Mouse (Mus musculus): Measurements from ENCODE around the gene Klk7. TPM values are rescaled to one million over a fixed set of nuclear protein-coding genes. Genes with fewer than 3 reads are reported as not detected.

The Klk7 gene
- total and polyA plus RNA-seq, 3 experiments: 0.05 TPM; not detected in 2

- DNase-seq (ENCODE audit: low spot score): no peak
- Histone ChIP-seq H3K4me1 (ENCODE audit: insufficient read depth, low read depth, low read length) (no peaks in the 10 kb centered on the region), H3K4me3 (ENCODE audit: low read depth, low read length) (no peak overlapping the region), H3K36me3 (replicated peaks) (no peaks in the 10 kb centered on the region), H3K9me3 (replicated peaks) (peaks cover 3% of the 10 kb centered on the region), H3K27me3 (ENCODE audit: insufficient read depth, low read length) (no peaks in the 10 kb centered on the region)
- ATAC-seq (ENCODE audit: extremely low read depth, insufficient number of reproducible peaks, low FRiP score, poor library complexity, severe bottlenecking): no peak
- no peak for TF ChIP-seq TAL1 (conservative IDR thresholded peaks at IDR 0.05; ENCODE audit: low read depth, low read length)
- TF ChIP-seq POLR2AphosphoS5 (IDR thresholded peaks at IDR 0.05; ENCODE audit: insufficient replicate concordance, low read depth, low read length): no peak
- no peak for TF ChIP-seq GATA2 (IDR thresholded peaks at IDR 0.05; ENCODE audit: borderline replicate concordance, low read depth, low read length)
- TF ChIP-seq GATA1 (IDR thresholded peaks at IDR 0.05; ENCODE audit: borderline replicate concordance, low read length): no peak
- TF ChIP-seq CTCF (IDR thresholded peaks at IDR 0.05; ENCODE audit: low read depth, low read length): no peak
Observed at GRCm38 (mm10) chr7:43856307-43856706, 45.2 kb downstream of the Klk7 start.

- no peak for ATAC-seq (ENCODE audit: extremely low read depth, insufficient number of reproducible peaks, low FRiP score, poor library complexity, severe bottlenecking)
- no peak for TF ChIP-seq GATA1 (IDR thresholded peaks at IDR 0.05; ENCODE audit: borderline replicate concordance, low read length)
- no peak for TF ChIP-seq TAL1 (conservative IDR thresholded peaks at IDR 0.05; ENCODE audit: low read depth, low read length)
- TF ChIP-seq GATA2 (IDR thresholded peaks at IDR 0.05; ENCODE audit: borderline replicate concordance, low read depth, low read length): no peak
Observed at GRCm38 (mm10) chr7:43857501-43857900, 46.4 kb downstream of the Klk7 start.

GRCm38 (mm10) chr7:43860411-43860810 lies 49.3 kb downstream of the Klk7 start:
- Histone ChIP-seq H3K4me3 (ENCODE audit: low read depth, low read length) (no peak overlapping the region), H3K36me3 (replicated peaks) (no peaks in the 10 kb centered on the region), H3K27me3 (ENCODE audit: insufficient read depth, low read length) (no peaks in the 10 kb centered on the region), H3K9me3 (replicated peaks) (no peaks in the 10 kb centered on the region), H3K4me1 (ENCODE audit: insufficient read depth, low read depth, low read length) (no peaks in the 10 kb centered on the region)
- DNase-seq (ENCODE audit: low spot score) (no peak), ATAC-seq (ENCODE audit: extremely low read depth, insufficient number of reproducible peaks, low FRiP score, poor library complexity, severe bottlenecking) (no peak)
- no peak for TF ChIP-seq GATA1 (IDR thresholded peaks at IDR 0.05; ENCODE audit: borderline replicate concordance, low read length)
- TF ChIP-seq TAL1 (conservative IDR thresholded peaks at IDR 0.05; ENCODE audit: low read depth, low read length): no peak
- no peak for TF ChIP-seq GATA2 (IDR thresholded peaks at IDR 0.05; ENCODE audit: borderline replicate concordance, low read depth, low read length)
- no peak for TF ChIP-seq POLR2AphosphoS5 (IDR thresholded peaks at IDR 0.05; ENCODE audit: insufficient replicate concordance, low read depth, low read length)
- TF ChIP-seq CTCF (IDR thresholded peaks at IDR 0.05; ENCODE audit: low read depth, low read length): no peak

More at GRCm38 (mm10) chr7:43857501-43857900, 46.4 kb downstream of the Klk7 start:
- H3K4me3 ChIP-seq (ENCODE audit: low read depth, low read length): no peak overlapping the region
- H3K9me3 ChIP-seq (replicated peaks): peaks cover under 1% of the 10 kb centered on the region
- no peak for DNase-seq (ENCODE audit: low spot score)
- no peaks in the 10 kb centered on the region for H3K4me1 ChIP-seq (ENCODE audit: insufficient read depth, low read depth, low read length)
- no peaks in the 10 kb centered on the region for H3K36me3 ChIP-seq (replicated peaks)
- no peaks in the 10 kb centered on the region for H3K27me3 ChIP-seq (ENCODE audit: insufficient read depth, low read length)

Other genes with a start within 250 kb of the Klk7 start
Only the 20 nearest of the 23 such genes appear.
- gene Zfp819, start 204.1 kb upstream of the Klk7 start, total RNA-seq (2014; fragmentation: Nextera tagmentation): not detected in 2 replicates
- 0.05 TPM in 1 of 2 replicates, not detected in the other for gene Zfp819, start 204.1 kb upstream of the Klk7 start, total RNA-seq (2017)
- gene Zfp819, start 204.1 kb upstream of the Klk7 start, polyA plus RNA-seq (2012): not detected in 2 replicates
- gene Ceacam18, start 176.6 kb upstream of the Klk7 start, total RNA-seq (2014; fragmentation: Nextera tagmentation): not detected in 2 replicates
- gene Ceacam18, start 176.6 kb upstream of the Klk7 start, total RNA-seq (2017): 0.16 and 0.29 TPM in 2 replicates
- not detected in 2 replicates for gene Ceacam18, start 176.6 kb upstream of the Klk7 start, polyA plus RNA-seq (2012)
- 1.2 TPM in 1 of 2 replicates, not detected in the other for gene Siglece, start 151.1 kb upstream of the Klk7 start, total RNA-seq (2014; fragmentation: Nextera tagmentation)
- gene Siglece, start 151.1 kb upstream of the Klk7 start, total RNA-seq (2017): 0.05 TPM in 1 of 2 replicates, not detected in the other
- not detected in 2 replicates for gene Siglece, start 151.1 kb upstream of the Klk7 start, polyA plus RNA-seq (2012)
- 2.5 and 2.7 TPM in 2 replicates for gene Ctu1, start 139.3 kb upstream of the Klk7 start, total RNA-seq (2014; fragmentation: Nextera tagmentation)
- 6.5 and 8.6 TPM in 2 replicates for gene Ctu1, start 139.3 kb upstream of the Klk7 start, total RNA-seq (2017)
- gene Ctu1, start 139.3 kb upstream of the Klk7 start, polyA plus RNA-seq (2012): 14.9 and 20.9 TPM in 2 replicates
- gene Klk14, start 120.9 kb upstream of the Klk7 start, total RNA-seq (2014; fragmentation: Nextera tagmentation): not detected in 2 replicates
- not detected in 2 replicates for gene Klk14, start 120.9 kb upstream of the Klk7 start, total RNA-seq (2017)
- gene Klk14, start 120.9 kb upstream of the Klk7 start, polyA plus RNA-seq (2012): not detected in 2 replicates
- not detected in 2 replicates for gene Klk13, start 98.7 kb upstream of the Klk7 start, total RNA-seq (2014; fragmentation: Nextera tagmentation)
- 0.27 TPM in 1 of 2 replicates, not detected in the other for gene Klk13, start 98.7 kb upstream of the Klk7 start, total RNA-seq (2017)
- not detected in 2 replicates for gene Klk13, start 98.7 kb upstream of the Klk7 start, polyA plus RNA-seq (2012)
- gene Klk12, start 42.4 kb upstream of the Klk7 start, total RNA-seq (2014; fragmentation: Nextera tagmentation): not detected in 2 replicates
- gene Klk12, start 42.4 kb upstream of the Klk7 start, total RNA-seq (2017): not detected in 2 replicates
- gene Klk12, start 42.4 kb upstream of the Klk7 start, polyA plus RNA-seq (2012): not detected in 2 replicates
- gene Klk11, start 36.7 kb upstream of the Klk7 start, total RNA-seq (2014; fragmentation: Nextera tagmentation): not detected in 2 replicates
- gene Klk11, start 36.7 kb upstream of the Klk7 start, total RNA-seq (2017): not detected in 2 replicates
- not detected in 2 replicates for gene Klk11, start 36.7 kb upstream of the Klk7 start, polyA plus RNA-seq (2012)
- gene Klk10, start 30.3 kb upstream of the Klk7 start, total RNA-seq (2014; fragmentation: Nextera tagmentation): not detected in 2 replicates
- gene Klk10, start 30.3 kb upstream of the Klk7 start, total RNA-seq (2017): not detected in 2 replicates
- gene Klk10, start 30.3 kb upstream of the Klk7 start, polyA plus RNA-seq (2012): not detected in 2 replicates
- not detected in 2 replicates for gene Klk9, start 19.4 kb upstream of the Klk7 start, total RNA-seq (2014; fragmentation: Nextera tagmentation)
- 0.06 TPM in 1 of 2 replicates, not detected in the other for gene Klk9, start 19.4 kb upstream of the Klk7 start, total RNA-seq (2017)
- not detected in 2 replicates for gene Klk9, start 19.4 kb upstream of the Klk7 start, polyA plus RNA-seq (2012)
- not detected in 2 replicates for gene Klk8, start 13.7 kb upstream of the Klk7 start, total RNA-seq (2014; fragmentation: Nextera tagmentation)
- not detected in 2 replicates for gene Klk8, start 13.7 kb upstream of the Klk7 start, total RNA-seq (2017)
- not detected in 2 replicates for gene Klk8, start 13.7 kb upstream of the Klk7 start, polyA plus RNA-seq (2012)
- not detected in 2 replicates for gene Klk6, start 13.2 kb downstream of the Klk7 start, total RNA-seq (2014; fragmentation: Nextera tagmentation)
- gene Klk6, start 13.2 kb downstream of the Klk7 start, total RNA-seq (2017): 0.05 TPM in 1 of 2 replicates, not detected in the other
- not detected in 2 replicates for gene Klk6, start 13.2 kb downstream of the Klk7 start, polyA plus RNA-seq (2012)
- gene Klk5, start 30.7 kb downstream of the Klk7 start, total RNA-seq (2014; fragmentation: Nextera tagmentation): not detected in 2 replicates
- 0.11 TPM in 1 of 2 replicates, not detected in the other for gene Klk5, start 30.7 kb downstream of the Klk7 start, total RNA-seq (2017)
- gene Klk5, start 30.7 kb downstream of the Klk7 start, polyA plus RNA-seq (2012): not detected in 2 replicates
- not detected in 2 replicates for gene Klk4, start 69.9 kb downstream of the Klk7 start, total RNA-seq (2014; fragmentation: Nextera tagmentation)
- gene Klk4, start 69.9 kb downstream of the Klk7 start, total RNA-seq (2017): not detected in 2 replicates
- not detected in 2 replicates for gene Klk4, start 69.9 kb downstream of the Klk7 start, polyA plus RNA-seq (2012)
- gene Klk15, start 122.4 kb downstream of the Klk7 start, total RNA-seq (2014; fragmentation: Nextera tagmentation): not detected in 2 replicates
- gene Klk15, start 122.4 kb downstream of the Klk7 start, total RNA-seq (2017): not detected in 2 replicates
- gene Klk15, start 122.4 kb downstream of the Klk7 start, polyA plus RNA-seq (2012): not detected in 2 replicates
- gene Klk1b8, start 139.4 kb downstream of the Klk7 start, total RNA-seq (2014; fragmentation: Nextera tagmentation): not detected in 2 replicates
- not detected in 2 replicates for gene Klk1b8, start 139.4 kb downstream of the Klk7 start, total RNA-seq (2017)
- gene Klk1b8, start 139.4 kb downstream of the Klk7 start, polyA plus RNA-seq (2012): not detected in 2 replicates
- gene Klk1b1, start 155.5 kb downstream of the Klk7 start, total RNA-seq (2014; fragmentation: Nextera tagmentation): not detected in 2 replicates
- not detected in 2 replicates for gene Klk1b1, start 155.5 kb downstream of the Klk7 start, total RNA-seq (2017)
- gene Klk1b1, start 155.5 kb downstream of the Klk7 start, polyA plus RNA-seq (2012): not detected in 2 replicates
- not detected in 2 replicates for gene Klk1b9, start 164.8 kb downstream of the Klk7 start, total RNA-seq (2014; fragmentation: Nextera tagmentation)
- not detected in 2 replicates for gene Klk1b9, start 164.8 kb downstream of the Klk7 start, total RNA-seq (2017)
- gene Klk1b9, start 164.8 kb downstream of the Klk7 start, polyA plus RNA-seq (2012): not detected in 2 replicates
- gene Klk1b11, start 184.6 kb downstream of the Klk7 start, total RNA-seq (2014; fragmentation: Nextera tagmentation): not detected in 2 replicates
- not detected in 2 replicates for gene Klk1b11, start 184.6 kb downstream of the Klk7 start, total RNA-seq (2017)
- not detected in 2 replicates for gene Klk1b11, start 184.6 kb downstream of the Klk7 start, polyA plus RNA-seq (2012)
- not detected in 2 replicates for gene Klk1b26, start 200.9 kb downstream of the Klk7 start, total RNA-seq (2014; fragmentation: Nextera tagmentation)
- not detected in 2 replicates for gene Klk1b26, start 200.9 kb downstream of the Klk7 start, total RNA-seq (2017)
- not detected in 2 replicates for gene Klk1b26, start 200.9 kb downstream of the Klk7 start, polyA plus RNA-seq (2012)